Mouse (Mus musculus) embryonic fibroblast, embryonic 13.5 days (primary cell): Measurements from ENCODE around the gene A630001G21Rik.

ENCODE experiments used
- CTCF ChIP-seq: IDR thresholded peaks from 2 replicates; pipeline ENCODE4 v1.5.1; 2011; ENCODE audit warnings: mild to moderate bottlenecking, control low read depth, low read length, moderate library complexity, borderline replicate concordance; ENCODE audit not compliant: insufficient read depth
- POLR2A ChIP-seq: IDR thresholded peaks from 2 replicates; pipeline ENCODE4 v1.6.1; 2011; ENCODE audit warnings: low read depth, mild to moderate bottlenecking, control low read depth, low read length, moderate library complexity

GRCm38 (mm10) chr1:85714501-85714900 lies 63.9 kb downstream of the A630001G21Rik start:
- TF ChIP-seq CTCF = no peak
- TF ChIP-seq POLR2A = no peak
